Mouse (Mus musculus): ENCODE results near the gene Psd. TPM values are rescaled to one million over a fixed set of nuclear protein-coding genes. Genes with fewer than 3 reads are reported as not detected.

Gene Psd
- total and polyA plus RNA-seq, 2 experiments: 0.46 to 0.57 TPM

DNA sequence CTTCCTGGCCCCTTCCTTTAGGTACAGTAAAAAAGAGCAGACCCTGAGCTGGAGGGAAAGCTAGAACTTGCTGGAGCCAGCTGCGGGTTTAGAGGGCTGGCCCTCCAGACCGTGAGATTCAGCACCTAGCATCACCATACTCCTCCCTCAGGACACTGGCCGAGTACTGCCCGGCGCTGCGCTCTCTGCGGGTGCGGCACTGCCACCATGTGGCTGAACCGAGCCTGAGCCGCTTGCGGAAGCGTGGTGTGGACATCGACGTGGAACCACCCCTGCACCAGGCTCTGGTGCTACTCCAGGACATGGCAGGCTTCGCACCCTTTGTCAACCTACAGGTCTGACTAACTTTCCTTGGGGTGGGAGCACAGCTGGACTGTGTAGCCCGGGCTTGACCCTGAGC is 3.0 kb upstream of the Psd start:
- DNase-seq (ENCODE audit: extremely low read depth, low read depth, low spot score): peak; percentile 54
- WGBS: 5% methylated on average over 16 of the region's 16 CpGs
- Histone ChIP-seq H3K9ac (ENCODE audit: low read depth, low read length) (no peak overlapping the region), H3K4me1 (ENCODE audit: control insufficient read depth, insufficient read depth, low read length) (peaks cover 9% of the 10 kb centered on the region), H3K4me3 (ENCODE audit: insufficient read depth, low read depth, low read length) (no peak overlapping the region), H3K36me3 (ENCODE audit: control insufficient read depth, insufficient read depth, low read length) (no peaks in the 10 kb centered on the region), H3K79me2 (ENCODE audit: control insufficient read depth, insufficient read depth, low read length) (no peaks in the 10 kb centered on the region), H3K27ac (replicated peaks; ENCODE audit: insufficient read depth, low read depth, low read length) (no peak overlapping the region), H3K27me3 (ENCODE audit: control insufficient read depth, insufficient read depth, low read length) (peaks cover 3% of the 10 kb centered on the region; the same call in 1 of the 2 replicates)
- TF ChIP-seq CTCF (IDR thresholded peaks at IDR 0.05; ENCODE audit: low read depth, low read length) (peak; percentile 95), POLR2A (IDR thresholded peaks at IDR 0.05; ENCODE audit: extremely low read depth, insufficient read depth, low read length) (no peak)

DNA sequence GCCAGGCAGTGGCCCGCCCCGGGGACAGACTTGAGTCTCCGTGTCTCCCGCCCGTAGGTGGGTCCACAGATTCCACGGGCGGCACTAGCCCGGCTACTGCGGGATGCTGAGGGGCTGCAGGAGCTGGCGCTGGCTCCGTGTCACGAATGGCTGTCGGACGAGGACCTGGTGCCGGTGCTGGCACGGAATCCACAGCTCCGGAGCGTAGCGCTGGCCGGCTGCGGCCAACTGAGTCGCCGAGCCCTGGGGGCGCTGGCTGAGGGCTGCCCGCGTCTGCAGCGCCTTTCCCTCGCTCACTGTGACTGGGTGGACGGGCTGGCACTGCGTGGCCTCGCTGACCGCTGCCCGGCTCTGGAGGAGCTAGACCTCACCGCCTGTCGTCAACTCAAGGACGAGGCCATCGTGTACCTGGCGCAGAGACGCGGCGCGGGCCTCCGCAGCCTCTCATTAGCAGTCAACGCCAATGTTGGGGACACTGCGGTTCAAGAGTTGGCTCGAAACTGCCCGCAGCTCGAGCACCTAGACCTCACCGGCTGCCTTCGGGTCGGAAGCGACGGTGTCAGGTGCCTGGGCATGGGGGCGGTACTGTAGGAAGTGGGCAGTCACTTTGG is 2.2 kb upstream of the Psd start:
- H3K79me2 ChIP-seq (ENCODE audit: control insufficient read depth, insufficient read depth, low read length): no peaks in the 10 kb centered on the region
- peak; percentile 5 for DNase-seq (ENCODE audit: extremely low read depth, low read depth, low spot score)
- WGBS: 4% methylated on average over 54 of the region's 54 CpGs
- peaks cover 3% of the 10 kb centered on the region; the same call in 1 of the 2 replicates for H3K27me3 ChIP-seq (ENCODE audit: control insufficient read depth, insufficient read depth, low read length)
- peak overlapping the region; percentile 75 for H3K9ac ChIP-seq (ENCODE audit: low read depth, low read length)
- H3K27ac ChIP-seq (replicated peaks; ENCODE audit: insufficient read depth, low read depth, low read length): peak overlapping the region; percentile 70; the same call in 1 of the 2 replicates
- H3K4me3 ChIP-seq (ENCODE audit: insufficient read depth, low read depth, low read length): peak overlapping the region; percentile 69
- H3K4me1 ChIP-seq (ENCODE audit: control insufficient read depth, insufficient read depth, low read length): peaks cover 9% of the 10 kb centered on the region
- TF ChIP-seq POLR2A (IDR thresholded peaks at IDR 0.05; ENCODE audit: extremely low read depth, insufficient read depth, low read length) (no peak), CTCF (IDR thresholded peaks at IDR 0.05; ENCODE audit: low read depth, low read length) (no peak)
- no peaks in the 10 kb centered on the region for H3K36me3 ChIP-seq (ENCODE audit: control insufficient read depth, insufficient read depth, low read length)

DNA sequence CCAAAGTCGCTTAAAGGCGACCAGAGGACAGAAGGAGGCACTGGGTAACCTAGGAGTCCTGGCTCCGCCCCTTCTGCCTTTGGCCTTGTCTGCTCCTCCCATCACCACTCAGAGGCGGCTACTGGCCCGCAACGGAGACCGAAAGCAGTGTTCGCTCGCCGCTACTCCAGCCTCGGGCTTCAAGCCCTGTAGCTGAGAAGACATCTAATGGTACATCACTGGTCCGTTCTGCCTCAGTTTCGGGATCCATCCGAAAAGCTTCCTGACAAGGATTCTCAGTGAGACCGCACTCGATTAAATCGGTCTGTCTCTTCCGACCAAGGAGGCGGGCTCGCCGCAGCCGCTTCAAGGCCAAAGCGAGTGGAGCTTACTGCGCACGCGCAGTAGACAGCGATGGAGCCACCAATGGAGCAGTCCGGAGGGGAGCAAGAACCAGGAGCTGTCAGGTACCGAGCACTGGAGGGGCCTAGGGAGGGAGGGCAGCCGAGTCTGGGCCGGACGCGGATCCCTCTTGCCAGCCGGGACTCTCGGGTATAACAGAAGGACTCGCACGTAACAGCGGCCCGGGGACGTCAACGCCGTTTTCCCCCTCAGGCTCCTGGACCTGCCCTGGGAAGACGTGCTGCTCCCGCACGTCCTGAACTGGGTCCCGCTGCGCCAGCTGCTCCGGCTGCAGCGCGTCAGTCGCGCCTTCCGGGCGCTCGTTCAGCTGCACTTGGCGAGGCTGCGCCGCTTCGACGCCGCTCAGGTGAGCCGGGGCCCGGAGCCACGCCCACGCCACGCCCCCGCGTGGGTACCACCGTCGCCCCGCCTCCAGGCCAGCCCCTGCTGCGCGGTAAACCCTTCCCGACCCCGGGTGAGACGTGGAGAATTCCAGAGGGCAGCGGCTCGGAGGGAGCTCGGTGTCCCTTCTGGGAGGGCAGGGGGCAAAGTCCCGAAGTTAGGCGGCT is 1.4 kb upstream of the Psd start, which contains the start of gene Fbxl15:
TSS of gene Fbxl15 (plus strand) at position 104 of the 950 bp plus-strand sequence.
- under 1% methylated on average over 81 of the region's 81 CpGs for WGBS

DNA sequence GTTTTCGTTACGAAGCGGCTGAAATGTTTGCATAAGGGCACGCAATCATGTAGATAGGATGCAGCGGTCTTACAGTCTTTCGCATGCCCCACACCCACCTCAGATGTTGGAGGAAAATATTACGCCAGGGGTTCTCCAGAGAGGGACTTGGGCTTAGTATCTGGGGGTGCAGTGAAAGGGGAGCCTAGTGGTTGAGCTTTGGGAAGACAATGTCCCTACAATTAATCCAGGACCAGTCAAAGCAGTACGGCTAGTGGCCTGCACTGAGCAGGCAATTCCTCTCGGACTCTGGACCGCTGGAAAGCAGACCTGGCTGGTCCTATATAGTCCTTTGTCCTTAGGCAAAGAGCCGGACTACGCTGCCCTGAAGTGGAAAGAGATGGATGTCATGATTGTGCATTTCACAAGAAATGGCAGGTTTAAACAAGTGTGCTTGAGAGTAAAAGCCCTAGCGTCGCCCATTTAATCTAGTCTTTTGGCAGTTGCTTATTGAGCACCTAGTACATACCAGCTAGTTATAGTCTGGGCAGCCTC is 642 bp upstream of the Psd start:
- no peak for DNase-seq (ENCODE audit: extremely low read depth, low read depth, low spot score)
- Histone ChIP-seq H3K9ac (ENCODE audit: low read depth, low read length) (no peak overlapping the region), H3K4me1 (ENCODE audit: control insufficient read depth, insufficient read depth, low read length) (peaks cover 9% of the 10 kb centered on the region), H3K79me2 (ENCODE audit: control insufficient read depth, insufficient read depth, low read length) (no peaks in the 10 kb centered on the region), H3K4me3 (ENCODE audit: insufficient read depth, low read depth, low read length) (peak overlapping the region; percentile 69; the same call in 1 of the 2 replicates), H3K36me3 (ENCODE audit: control insufficient read depth, insufficient read depth, low read length) (no peaks in the 10 kb centered on the region), H3K27me3 (ENCODE audit: control insufficient read depth, insufficient read depth, low read length) (peaks cover 3% of the 10 kb centered on the region; the same call in 1 of the 2 replicates), H3K27ac (replicated peaks; ENCODE audit: insufficient read depth, low read depth, low read length) (no peak overlapping the region)
- WGBS: 18% methylated on average over 14 of the region's 14 CpGs
- TF ChIP-seq CTCF (IDR thresholded peaks at IDR 0.05; ENCODE audit: low read depth, low read length): no peak
- no peak for TF ChIP-seq POLR2A (IDR thresholded peaks at IDR 0.05; ENCODE audit: extremely low read depth, insufficient read depth, low read length)

More for the DNA sequence above, 1.4 kb upstream of the Psd start, which contains the start of gene Fbxl15:
- Histone ChIP-seq H3K4me1 (ENCODE audit: control insufficient read depth, insufficient read depth, low read length) (peaks cover 9% of the 10 kb centered on the region), H3K4me3 (ENCODE audit: insufficient read depth, low read depth, low read length) (peak within 1 kb of the TSS; percentile 69), H3K9ac (ENCODE audit: low read depth, low read length) (peak within 1 kb of the TSS; percentile 75), H3K27ac (replicated peaks; ENCODE audit: insufficient read depth, low read depth, low read length) (peak within 1 kb of the TSS; percentile 70), H3K79me2 (ENCODE audit: control insufficient read depth, insufficient read depth, low read length) (no peaks in the 10 kb centered on the region), H3K36me3 (ENCODE audit: control insufficient read depth, insufficient read depth, low read length) (no peaks in the 10 kb centered on the region), H3K27me3 (ENCODE audit: control insufficient read depth, insufficient read depth, low read length) (peaks cover 3% of the 10 kb centered on the region; the same call in 1 of the 2 replicates)
- TF ChIP-seq CTCF (IDR thresholded peaks at IDR 0.05; ENCODE audit: low read depth, low read length) (no peak), POLR2A (IDR thresholded peaks at IDR 0.05; ENCODE audit: extremely low read depth, insufficient read depth, low read length) (peak; percentile 31)
- peak; percentile 83 for DNase-seq (ENCODE audit: extremely low read depth, low read depth, low spot score)

DNA sequence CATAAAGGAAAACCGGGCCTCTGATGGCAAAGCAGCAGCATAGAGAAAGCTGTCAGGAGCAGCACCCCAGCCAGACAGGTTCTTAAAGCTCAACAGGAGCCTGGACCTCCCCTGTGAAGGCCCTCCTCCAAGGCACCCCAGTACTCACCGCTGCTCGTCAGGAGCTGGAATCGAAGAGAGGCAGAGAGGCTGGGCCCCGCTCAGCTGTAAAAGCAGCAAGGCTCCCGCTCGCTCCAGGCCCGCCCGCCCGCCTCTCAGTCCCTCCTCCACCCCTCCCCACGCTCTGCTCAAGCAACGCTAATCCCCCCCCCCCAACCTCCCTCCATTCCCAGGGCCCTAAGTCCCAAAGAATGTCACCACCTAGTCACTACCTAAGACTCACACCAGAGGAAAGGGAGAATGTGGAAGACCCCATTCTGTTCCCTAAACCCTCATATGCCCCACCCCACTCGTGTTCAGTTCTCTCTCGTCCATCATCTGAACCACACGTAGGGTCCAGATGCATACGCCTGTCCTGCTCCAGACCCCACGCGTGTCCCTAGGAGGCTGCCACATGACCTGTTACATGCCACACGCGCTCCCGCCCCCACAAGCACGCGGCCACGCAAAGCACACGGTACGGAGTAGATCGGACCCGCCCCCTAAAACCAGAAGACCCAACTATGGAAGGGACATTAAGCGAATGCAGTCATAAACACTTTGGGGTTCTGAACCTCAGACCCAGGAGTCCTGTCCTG is 769 bp downstream of the Psd start:
- Histone ChIP-seq H3K4me1 (ENCODE audit: control insufficient read depth, insufficient read depth, low read length) (peaks cover 9% of the 10 kb centered on the region), H3K4me3 (ENCODE audit: insufficient read depth, low read depth, low read length) (no peak overlapping the region), H3K9ac (ENCODE audit: low read depth, low read length) (no peak overlapping the region), H3K27ac (replicated peaks; ENCODE audit: insufficient read depth, low read depth, low read length) (no peak overlapping the region), H3K36me3 (ENCODE audit: control insufficient read depth, insufficient read depth, low read length) (no peaks in the 10 kb centered on the region), H3K27me3 (ENCODE audit: control insufficient read depth, insufficient read depth, low read length) (peaks cover 8% of the 10 kb centered on the region; the same call in 1 of the 2 replicates), H3K79me2 (ENCODE audit: control insufficient read depth, insufficient read depth, low read length) (no peaks in the 10 kb centered on the region)
- DNase-seq (ENCODE audit: extremely low read depth, low read depth, low spot score): no peak
- 18% methylated on average over 29 of the region's 29 CpGs for WGBS
- TF ChIP-seq CTCF (IDR thresholded peaks at IDR 0.05; ENCODE audit: low read depth, low read length) (no peak), POLR2A (IDR thresholded peaks at IDR 0.05; ENCODE audit: extremely low read depth, insufficient read depth, low read length) (no peak)

All from liver, adult 2 months (tissue).